Mouse (Mus musculus): ENCODE measurements around the gene Mlh3.

DNA sequence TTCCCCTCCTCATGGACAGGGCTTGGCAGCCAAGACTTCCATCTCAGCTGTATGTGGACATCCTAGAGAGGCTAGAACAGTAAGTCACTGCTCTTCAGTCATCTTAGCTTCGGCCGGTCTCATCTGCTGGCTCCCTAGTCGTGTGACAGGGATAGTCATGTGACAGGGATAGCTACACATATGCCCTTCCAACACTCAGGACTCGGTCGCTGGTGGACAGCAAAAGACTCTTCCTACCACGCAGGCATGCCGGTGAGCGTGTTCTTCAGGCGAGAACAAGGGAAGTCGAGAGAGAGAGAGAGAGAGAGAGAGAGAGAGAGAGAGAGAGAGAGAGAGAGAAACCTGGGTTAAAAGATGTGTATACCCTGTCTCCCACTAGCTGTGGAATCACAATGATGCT lies 65.0 kb downstream of the Mlh3 start:
- no peak for TF ChIP-seq CTCF (IDR thresholded peaks at IDR 0.05; ENCODE audit: low read depth, low read length)
- TF ChIP-seq GATA1 (IDR thresholded peaks at IDR 0.05; ENCODE audit: borderline replicate concordance, low read length), result no peak

Data from G1E (cell line).